Mouse (Mus musculus) CD4-positive helper T cell, adult 2 months (primary cell): ENCODE data around the gene Olfr136.

ENCODE experiments used
- DNase-seq: peaks from one replicate; pipeline ENCODE4 v3.0.0-alpha.2; 2012; ENCODE audit warnings: low read depth, missing footprints, low spot score

Olfr136 gene

DNA sequence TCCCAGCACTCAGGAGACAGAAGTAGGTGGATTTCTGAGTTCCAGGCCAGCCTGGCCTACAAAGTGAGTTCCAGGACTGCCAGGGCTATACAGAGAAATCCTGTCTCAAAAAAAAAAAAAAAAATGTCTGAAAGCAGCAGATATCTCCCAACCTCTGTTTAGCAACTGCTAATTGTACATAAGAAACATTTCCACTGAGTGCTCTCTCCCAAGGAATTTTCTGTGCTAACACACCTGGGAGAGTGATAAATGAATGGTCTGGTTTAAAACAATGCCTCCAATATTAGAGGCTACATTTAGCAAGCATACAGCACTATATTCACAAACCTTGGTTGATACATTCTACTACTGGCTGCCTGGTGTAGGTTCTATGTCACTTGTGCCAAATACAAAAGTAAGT, at the start of gene Olfr136:
Olfr136 (plus strand) TSS at position 301 of the 400 bp plus-strand sequence.
- DNase-seq, result no peak

DNA sequence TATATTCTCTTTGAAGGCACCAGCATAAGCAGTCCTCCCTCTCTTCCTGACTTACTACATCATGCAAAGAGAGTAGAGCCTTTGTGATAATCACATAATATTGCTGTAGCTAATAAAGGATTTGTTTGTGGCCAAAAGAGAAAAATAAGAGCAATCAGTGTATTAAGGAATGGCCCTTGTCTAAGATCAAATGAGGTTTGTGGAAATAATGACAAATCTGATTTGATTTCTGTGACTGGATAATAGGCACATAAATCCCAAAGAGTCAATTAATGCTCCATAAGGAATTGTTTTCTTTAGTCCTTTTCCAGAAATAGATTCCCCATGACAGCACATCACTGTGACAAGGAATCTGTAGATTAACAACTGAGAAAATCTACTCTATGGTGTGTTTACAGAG, 22.2 kb upstream of the Olfr136 start, which contains the start of gene Olfr137:
Olfr137 (minus strand) TSS at position 101 of the 400 bp plus-strand sequence.
- no peak for DNase-seq
